Mouse (Mus musculus) cerebellum, postnatal 10 days (tissue): ENCODE data around the gene Has3.
"Not testable (repeated sequence)": the region's sequence is repeated elsewhere in the genome, so short reads cannot be mapped to it uniquely, and the experiment has no call there.

Source experiments
- DNase-seq, 2 experiments: peaks; one replicate each; pipeline ENCODE4 v3.0.0; 2021; ENCODE audit warnings: mixed read lengths in 2 of 2

Gene Has3

GRCm38 (mm10) chr8:106887336-106888189 lies 17.5 kb downstream of the Has3 start:
- peak; percentile 90 to 94 for DNase-seq

- no peak for DNase-seq
These were observed 18.8 kb downstream of the Has3 start for GRCm38 (mm10) chr8:106888803-106889202.

GRCm38 (mm10) chr8:106892210-106892805 lies 22.3 kb downstream of the Has3 start:
- peak; percentile 44 to 52 for DNase-seq

GRCm38 (mm10) chr8:106892806-106893451 lies 22.9 kb downstream of the Has3 start:
- peak; percentile 81 to 82 for DNase-seq

GRCm38 (mm10) chr8:106893481-106894156 lies 23.6 kb downstream of the Has3 start, which contains the start of gene Utp4:
Gene Utp4 (plus strand): TSS chr8:106893636.
- peak; percentile 92 to 94 for DNase-seq

GRCm38 (mm10) chr8:106899473-106899872 lies 29.4 kb downstream of the Has3 start:
- DNase-seq: no peak

DNA sequence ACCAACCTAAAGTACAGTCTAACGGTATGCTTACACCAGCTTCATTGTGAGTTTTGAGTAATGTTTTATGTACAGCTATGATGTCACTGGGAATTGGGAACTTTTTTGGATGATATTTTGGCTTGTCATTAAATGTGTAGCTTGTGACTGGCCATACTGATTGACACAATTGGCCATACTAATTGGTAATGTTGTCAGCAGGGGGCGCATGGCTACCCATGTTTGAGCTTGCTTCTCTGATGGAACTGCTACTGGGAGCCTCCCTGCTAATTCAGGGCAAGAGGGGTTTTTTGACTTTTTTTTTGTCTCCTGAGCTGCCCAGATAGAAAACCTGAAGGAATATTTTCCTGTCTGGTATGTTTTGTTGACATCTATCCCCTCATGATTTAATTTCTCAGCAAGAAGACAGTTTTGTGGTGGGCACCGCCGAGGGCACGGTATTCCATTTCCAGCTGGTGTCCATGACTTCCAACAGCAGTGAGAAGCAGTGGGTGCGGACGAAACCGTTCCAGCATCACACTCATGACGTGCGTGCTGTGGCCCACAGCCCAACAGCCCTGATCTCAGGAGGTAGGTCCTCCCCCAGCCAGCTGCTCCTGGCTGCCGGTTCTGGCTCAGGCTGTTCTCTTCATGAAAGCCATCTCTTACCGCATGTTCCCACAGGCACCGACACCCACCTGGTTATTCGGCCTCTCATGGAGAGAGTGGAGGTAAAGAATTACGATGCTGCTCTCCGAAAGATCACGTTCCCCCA lies 35.9 kb downstream of the Has3 start:
- peak; percentile 70 to 77 for DNase-seq

DNA sequence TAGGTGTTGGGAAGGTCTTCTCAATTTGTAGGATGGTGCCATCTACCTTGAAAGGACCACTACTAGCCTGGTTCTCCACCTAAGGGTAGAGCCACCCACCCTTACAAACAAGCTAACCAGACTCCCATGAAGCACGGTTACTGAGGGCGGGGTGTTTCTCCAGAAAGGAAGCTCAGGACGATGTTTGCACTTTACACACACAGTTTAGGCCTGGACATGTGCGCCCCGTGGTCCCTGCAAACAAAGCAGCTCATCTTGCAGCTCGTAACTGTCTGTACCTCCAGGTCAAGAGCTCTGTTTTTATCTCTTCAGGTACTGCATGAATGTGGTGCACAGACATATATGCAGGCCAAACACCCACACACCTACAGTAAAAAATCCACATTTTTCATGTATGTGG lies 36.6 kb downstream of the Has3 start:
- no peak for DNase-seq

GRCm38 (mm10) chr8:106907450-106907849 lies 37.4 kb downstream of the Has3 start:
- DNase-seq: no peak

GRCm38 (mm10) chr8:106908291-106908690 lies 38.2 kb downstream of the Has3 start:
- no peak for DNase-seq

DNA sequence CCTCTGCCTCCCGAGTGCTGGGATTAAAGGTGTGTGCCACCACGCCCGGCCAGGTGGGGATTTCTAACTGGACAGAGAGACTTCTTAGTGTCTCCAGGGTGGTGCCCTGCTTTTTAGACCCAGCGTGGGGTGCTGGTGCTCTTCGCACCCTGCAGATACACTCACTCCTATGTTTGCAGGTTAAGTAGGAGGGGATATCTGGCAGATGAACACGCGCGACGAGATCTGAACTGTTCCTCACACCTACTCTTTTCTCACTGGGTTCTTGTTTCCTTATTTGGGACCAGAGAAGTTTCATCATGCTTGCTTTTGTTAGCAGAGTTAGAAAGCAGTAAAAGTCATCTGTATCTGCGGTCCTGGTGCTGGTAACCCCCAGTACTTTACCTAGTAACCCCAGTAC lies 43.6 kb downstream of the Has3 start:
- no peak for DNase-seq

DNA sequence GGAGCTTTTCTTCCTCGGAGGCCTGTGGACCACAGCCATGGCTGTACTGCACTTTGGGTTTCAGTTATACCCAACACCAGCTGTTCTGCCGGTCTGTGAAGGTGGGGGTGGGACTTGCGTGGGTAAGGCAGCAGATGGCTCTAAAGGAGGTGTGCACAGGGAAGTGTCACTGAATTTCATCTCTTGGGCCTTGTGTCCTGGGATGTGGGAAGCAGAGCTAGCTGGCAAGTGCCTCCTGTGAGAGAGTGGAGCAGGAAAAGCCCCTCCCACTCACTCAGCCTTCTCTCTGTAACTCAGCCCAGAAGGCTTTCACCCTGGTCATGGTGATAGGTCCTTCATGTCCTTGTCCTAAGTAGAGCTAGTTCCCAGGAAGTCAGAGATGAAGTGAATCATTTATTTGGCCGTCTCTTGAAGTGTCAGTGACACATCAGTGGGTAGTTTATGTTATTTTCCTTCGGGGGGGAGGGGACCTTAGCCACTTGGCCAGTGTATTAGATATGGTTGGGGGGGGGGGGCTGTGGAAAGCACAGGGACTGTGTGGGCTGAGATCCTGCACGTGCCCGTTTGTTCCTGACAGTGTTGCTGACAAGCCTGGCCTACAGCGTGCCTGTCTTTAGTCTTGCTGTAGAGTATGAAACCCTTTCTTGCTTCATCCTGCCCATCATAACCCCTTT lies 49.8 kb downstream of the Has3 start:
- no peak for DNase-seq

- no peak for DNase-seq
These were observed 50.3 kb downstream of the Has3 start for GRCm38 (mm10) chr8:106920395-106920741.

GRCm38 (mm10) chr8:106924057-106924456 lies 54.0 kb downstream of the Has3 start:
- no peak for DNase-seq

- no peak for DNase-seq
These were observed 54.9 kb downstream of the Has3 start for GRCm38 (mm10) chr8:106924904-106925349.

- no peak for DNase-seq
These were observed 55.4 kb downstream of the Has3 start for GRCm38 (mm10) chr8:106925446-106925845.

GRCm38 (mm10) chr8:106927247-106927646 lies 57.2 kb downstream of the Has3 start:
- DNase-seq: peak; percentile 27 to 28

- DNase-seq: not testable (repeated sequence)
These were observed 58.1 kb downstream of the Has3 start for GRCm38 (mm10) chr8:106928182-106928581.

DNA sequence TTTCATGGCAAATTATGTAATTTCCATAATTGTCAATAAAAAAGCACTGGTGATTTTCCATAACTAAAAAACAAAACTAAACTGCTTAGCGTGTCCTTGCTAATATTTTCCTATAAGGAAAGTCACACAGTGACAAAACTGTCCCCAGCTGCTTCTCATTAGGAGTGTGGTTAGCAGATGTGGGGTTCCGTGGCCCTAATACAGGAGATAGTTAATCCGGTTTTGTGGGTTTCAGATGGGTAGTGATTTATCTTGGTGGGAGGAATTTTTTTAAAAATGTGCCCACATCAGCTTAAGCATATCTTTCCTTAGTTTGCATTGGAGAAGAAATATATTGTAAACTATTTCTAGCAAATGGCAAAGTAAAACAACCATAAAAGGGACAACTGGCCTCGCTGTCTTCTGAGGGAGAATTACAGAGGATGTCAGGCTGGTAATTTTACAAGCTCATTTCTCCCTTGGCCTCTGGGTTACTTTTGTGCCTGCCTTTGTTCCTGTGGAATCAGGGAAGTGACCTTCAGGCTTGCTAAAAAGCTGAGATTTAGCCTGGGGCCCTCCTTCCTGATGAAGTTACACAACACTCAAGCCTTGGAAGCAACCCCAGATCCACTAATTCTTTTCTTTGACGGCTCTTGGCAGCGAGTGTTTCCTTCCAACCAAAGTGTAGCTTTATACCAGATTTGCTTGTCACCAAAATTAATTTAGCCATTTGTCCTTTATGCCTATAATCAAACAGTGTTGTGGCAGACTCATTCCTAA lies 59.3 kb downstream of the Has3 start:
- DNase-seq: no peak

- DNase-seq: no peak
These were observed 59.9 kb downstream of the Has3 start for GRCm38 (mm10) chr8:106929921-106930320.
